Mouse (Mus musculus) testis, adult 2 months (tissue): ENCODE measurements around the gene Upb1.

Experiments
- CTCF ChIP-seq: fragments of 200-500 bp; IDR thresholded peaks from 2 replicates; pipeline ENCODE4 v1.5.1; 2012; ENCODE audit warnings: low read depth, mild to moderate bottlenecking, inconsistent platforms, low read length, moderate library complexity; ENCODE audit not compliant: control insufficient read depth, insufficient read depth, insufficient replicate concordance
- POLR2A ChIP-seq: fragments of 200-500 bp; IDR thresholded peaks from 2 replicates; pipeline ENCODE4 v1.6.1; 2012; ENCODE audit warnings: low read depth, mild to moderate bottlenecking, inconsistent platforms, low read length, moderate library complexity; ENCODE audit not compliant: control insufficient read depth

- TF ChIP-seq CTCF: no peak
- no peak for TF ChIP-seq POLR2A
Measured at GRCm38 (mm10) chr10:75445030-75445429, 44.1 kb downstream of the Upb1 start.
